Mouse (Mus musculus): ENCODE data around the gene Fam90a1b. TPM values are rescaled to one million over a fixed set of nuclear protein-coding genes. Genes with fewer than 3 reads are reported as not detected.

The Fam90a1b gene
- polyA plus RNA-seq, 1 experiment from 2014 or later, result 0.09 TPM

Small RNA genes lying within 50 kb of the gene (microRNA-seq; reads per million reads assigned to microRNA genes)
- gene Gm44477, result not detected

Other genes with a start within 250 kb of the Fam90a1b start
- gene Zfx, start 243.1 kb downstream of the Fam90a1b start, polyA plus RNA-seq (2014; fragmentation: Nextera tagmentation; extraction: Ambion mirVana), result 25.7 and 31.3 TPM in 2 replicates
- gene Eif2s3x, start 153.9 kb downstream of the Fam90a1b start, polyA plus RNA-seq (2014; fragmentation: Nextera tagmentation; extraction: Ambion mirVana), result 101 and 104 TPM in 2 replicates
- 14.9 and 15.1 TPM in 2 replicates for gene Klhl15, start 132.2 kb downstream of the Fam90a1b start, polyA plus RNA-seq (2014; fragmentation: Nextera tagmentation; extraction: Ambion mirVana)
- 127 and 150 TPM in 2 replicates for gene Apoo, start 340 bp upstream of the Fam90a1b start, polyA plus RNA-seq (2014; fragmentation: Nextera tagmentation; extraction: Ambion mirVana)
- 1,056 and 1,237 TPM in 2 replicates for gene Maged1, start 175.4 kb upstream of the Fam90a1b start, polyA plus RNA-seq (2014; fragmentation: Nextera tagmentation; extraction: Ambion mirVana)

All from midbrain, embryonic 14.5 days (tissue).